Mouse (Mus musculus) testis, adult 2 months (tissue): Measurements from ENCODE around the gene Psme2b. TPM values are rescaled to one million over a fixed set of nuclear protein-coding genes. Genes with fewer than 3 reads are reported as not detected.
"Not testable (repeated sequence)": the region's sequence is repeated elsewhere in the genome, so short reads cannot be mapped to it uniquely, and the experiment has no call there.

ENCODE experiments used
- H3K27ac ChIP-seq: fragments of 200-500 bp; 2 replicates; pipeline ENCODE4 v1.5.1; 2012; ENCODE audit warnings: low read depth, low read length; ENCODE audit not compliant: control insufficient read depth, insufficient read depth
- H3K27me3 ChIP-seq: fragments of 200-500 bp; 2 replicates; pipeline ENCODE4 v1.6.1; 2012; ENCODE audit warnings: mild to moderate bottlenecking, low read length, moderate library complexity; ENCODE audit not compliant: control insufficient read depth, insufficient read depth
- H3K36me3 ChIP-seq: fragments of 200-500 bp; 2 replicates; pipeline ENCODE4 v1.6.1; 2012; ENCODE audit warnings: mild to moderate bottlenecking, low read length; ENCODE audit not compliant: control insufficient read depth, insufficient read depth
- H3K4me1 ChIP-seq: fragments of 200-500 bp; 2 replicates; pipeline ENCODE4 v1.6.1; 2012; ENCODE audit warnings: low read length; ENCODE audit not compliant: control insufficient read depth, insufficient read depth
- H3K4me3 ChIP-seq: fragments of 200-500 bp; 2 replicates; pipeline ENCODE4 v1.5.1; 2012; ENCODE audit warnings: low read depth, mild to moderate bottlenecking, low read length, moderate library complexity, mixed read lengths; ENCODE audit not compliant: control insufficient read depth
- CTCF ChIP-seq: fragments of 200-500 bp; IDR thresholded peaks from 2 replicates; pipeline ENCODE4 v1.5.1; 2012; ENCODE audit warnings: low read depth, mild to moderate bottlenecking, inconsistent platforms, low read length, moderate library complexity; ENCODE audit not compliant: control insufficient read depth, insufficient read depth, insufficient replicate concordance
- POLR2A ChIP-seq: fragments of 200-500 bp; IDR thresholded peaks from 2 replicates; pipeline ENCODE4 v1.6.1; 2012; ENCODE audit warnings: low read depth, mild to moderate bottlenecking, inconsistent platforms, low read length, moderate library complexity; ENCODE audit not compliant: control insufficient read depth
- polyA plus RNA-seq: library from polyadenylated mRNA; depleted of rRNA; stranded (reverse); fragments of >200 nt; gene quantifications from 2 replicates; pipeline ENCODE4 v1.2.3, GENCODE M21; 2012; rRNA removed

The Psme2b gene
- polyA plus RNA-seq, 1 experiment: 0.67 TPM

- Histone ChIP-seq H3K4me1 (no peaks in the 10 kb centered on the region), H3K36me3 (no peaks in the 10 kb centered on the region), H3K27ac (no peak overlapping the region), H3K27me3 (no peaks in the 10 kb centered on the region), H3K4me3 (no peak overlapping the region)
- TF ChIP-seq CTCF (no peak), POLR2A (no peak)
Observed at GRCm38 (mm10) chr11:48908459-48908858, 37.5 kb downstream of the Psme2b start.

GRCm38 (mm10) chr11:48902021-48902420 is 44.0 kb downstream of the Psme2b start, which contains the start of gene Gm5431:
Gene Gm5431, minus strand, starts transcription at chr11:48902214.
- no peak within 1 kb of the TSS for H3K4me3 ChIP-seq
- H3K36me3 ChIP-seq: no peaks in the 10 kb centered on the region
- no peaks in the 10 kb centered on the region for H3K4me1 ChIP-seq
- H3K27me3 ChIP-seq: no peaks in the 10 kb centered on the region
- no peak within 1 kb of the TSS for H3K27ac ChIP-seq
- TF ChIP-seq POLR2A (no peak), CTCF (no peak)

- H3K4me3 ChIP-seq, H3K36me3 ChIP-seq, H3K27ac ChIP-seq: not testable (repeated sequence)
Observed at GRCm38 (mm10) chr11:48901567-48901930, 44.4 kb downstream of the Psme2b start.

GRCm38 (mm10) chr11:48900654-48901566 is 45.1 kb downstream of the Psme2b start:
- not testable (repeated sequence) for H3K4me1 ChIP-seq, H3K4me3 ChIP-seq, H3K27me3 ChIP-seq, H3K27ac ChIP-seq, H3K36me3 ChIP-seq

More at GRCm38 (mm10) chr11:48901567-48901930, 44.4 kb downstream of the Psme2b start:
- H3K27me3 ChIP-seq, H3K4me1 ChIP-seq: not testable (repeated sequence)

- no peak for TF ChIP-seq POLR2A
- TF ChIP-seq CTCF: no peak
- Histone ChIP-seq H3K27me3 (no peaks in the 10 kb centered on the region), H3K27ac (no peak overlapping the region), H3K4me1 (no peaks in the 10 kb centered on the region), H3K4me3 (no peak overlapping the region), H3K36me3 (no peaks in the 10 kb centered on the region)
Observed at GRCm38 (mm10) chr11:48898812-48899431, 47.1 kb downstream of the Psme2b start.

Other genes with a start within 250 kb of the Psme2b start
- 208 and 217 TPM in 2 replicates for gene Rack1, start 145.9 kb downstream of the Psme2b start, polyA plus RNA-seq
- gene Trim41, start 128.8 kb downstream of the Psme2b start, polyA plus RNA-seq: 85.7 and 95.5 TPM in 2 replicates
- 16.3 and 18.3 TPM in 2 replicates for gene Trim7, start 120.0 kb downstream of the Psme2b start, polyA plus RNA-seq
- 4.8 and 7.2 TPM in 2 replicates for gene Gm12184, start 119.5 kb downstream of the Psme2b start, polyA plus RNA-seq
- gene Irgm1, start 74.5 kb downstream of the Psme2b start, polyA plus RNA-seq: 0.75 and 0.78 TPM in 2 replicates
- 0.02 and 0.05 TPM in 2 replicates for gene Gm5431, start 44.0 kb downstream of the Psme2b start, polyA plus RNA-seq
- gene Olfr56, start 32.7 kb upstream of the Psme2b start, polyA plus RNA-seq: not detected in 2 replicates
- gene 9930111J21Rik1, start 33.2 kb upstream of the Psme2b start, polyA plus RNA-seq: 0.12 TPM in 1 of 2 replicates, not detected in the other
- not detected in 2 replicates for gene Gm12185, start 46.0 kb upstream of the Psme2b start, polyA plus RNA-seq
- 0.51 and 0.58 TPM in 2 replicates for gene Tgtp1, start 48.0 kb upstream of the Psme2b start, polyA plus RNA-seq
- 0.35 TPM in 2 replicates for gene 9930111J21Rik2, start 105.1 kb upstream of the Psme2b start, polyA plus RNA-seq
- 0.08 and 0.63 TPM in 2 replicates for gene Tgtp2, start 118.0 kb upstream of the Psme2b start, polyA plus RNA-seq
- gene Ifi47, start 130.4 kb upstream of the Psme2b start, polyA plus RNA-seq: 0.37 and 0.42 TPM in 2 replicates
- not detected in 2 replicates for gene Olfr1396, start 168.7 kb upstream of the Psme2b start, polyA plus RNA-seq
- gene Olfr1395, start 196.1 kb upstream of the Psme2b start, polyA plus RNA-seq: not detected in 2 replicates
- gene Olfr1394, start 208.2 kb upstream of the Psme2b start, polyA plus RNA-seq: not detected in 2 replicates
- gene Btnl9, start 241.0 kb upstream of the Psme2b start, polyA plus RNA-seq: 0.04 TPM in 2 replicates